Mouse (Mus musculus) MN1 (cell line): ENCODE results near the gene Cdh4.

Source experiments
- DNase-seq: peaks from one replicate; pipeline ENCODE4 v3.0.0-alpha.2; 2016; ENCODE audit warnings: low spot score

The Cdh4 gene

DNA sequence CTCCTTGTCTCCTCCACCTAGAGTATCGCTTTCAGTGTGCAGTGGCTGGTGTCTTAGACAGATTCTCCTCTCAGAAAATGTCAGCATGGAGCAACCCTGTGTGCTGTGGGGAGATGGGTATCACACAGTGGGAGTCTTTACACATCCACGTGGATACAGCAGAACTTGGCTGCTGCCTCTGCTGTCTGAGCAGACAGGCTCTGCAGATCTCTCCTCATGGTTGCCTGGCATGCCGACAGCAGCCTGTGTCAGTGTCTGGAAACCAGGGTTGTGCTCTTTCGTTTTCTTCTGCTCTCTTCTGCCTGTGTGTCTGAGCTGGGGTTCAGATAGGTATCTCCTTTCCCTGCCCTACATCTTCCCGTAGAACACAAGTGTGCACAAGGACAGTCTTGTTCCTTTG is 237.6 kb downstream of the Cdh4 start:
- DNase-seq, result no peak

GRCm38 (mm10) chr2:179681386-179681785 is 239.2 kb downstream of the Cdh4 start:
- DNase-seq, result no peak

- DNase-seq, result no peak
Observed at GRCm38 (mm10) chr2:179687243-179687681, 245.0 kb downstream of the Cdh4 start.

DNA sequence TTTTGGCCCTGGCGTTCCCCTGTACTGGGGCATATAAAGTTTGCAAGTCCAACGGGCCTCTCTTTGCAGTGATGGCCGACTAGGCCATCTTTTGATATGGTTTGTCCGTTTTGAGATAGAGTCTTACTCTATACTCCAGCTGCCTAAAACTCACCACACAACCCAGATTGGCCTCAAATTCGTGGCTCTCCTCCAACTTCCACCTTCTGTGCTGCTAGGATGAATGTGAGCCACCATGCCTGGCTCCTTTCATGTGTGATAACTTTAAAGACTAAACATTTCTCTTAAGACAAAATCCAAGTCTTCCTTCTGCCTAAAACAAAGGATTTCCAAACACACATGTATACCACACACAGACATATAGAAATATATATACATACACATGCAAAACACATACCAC is 246.7 kb downstream of the Cdh4 start:
- DNase-seq, result no peak

GRCm38 (mm10) chr2:179689761-179690160 is 247.5 kb downstream of the Cdh4 start:
- DNase-seq, result no peak

- DNase-seq, result no peak
Observed at GRCm38 (mm10) chr2:179690571-179690970, 248.3 kb downstream of the Cdh4 start.

- no peak for DNase-seq
Observed at GRCm38 (mm10) chr2:179694936-179695335, 252.7 kb downstream of the Cdh4 start.

DNA sequence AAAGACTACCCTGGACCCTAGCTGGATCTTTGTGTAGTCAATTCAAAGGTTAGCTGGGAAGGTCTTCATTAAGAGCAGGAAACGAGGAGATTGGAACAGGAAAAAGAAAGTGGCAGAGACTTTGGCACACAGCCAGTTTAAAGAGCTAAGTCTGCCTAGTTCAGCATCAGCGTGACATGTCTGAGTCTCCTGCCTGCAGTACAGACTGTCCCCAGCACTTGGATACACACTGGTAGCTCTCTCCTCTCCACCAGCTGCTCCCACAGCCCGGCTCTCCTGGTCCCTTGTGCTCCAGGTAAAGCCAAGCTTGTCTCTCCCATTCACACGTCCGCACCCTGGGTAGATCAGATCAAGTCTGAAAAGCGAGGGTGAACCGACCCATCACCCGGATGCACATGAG is 255.4 kb downstream of the Cdh4 start:
- DNase-seq, result no peak

- DNase-seq, result no peak
Observed at GRCm38 (mm10) chr2:179698196-179698985, 256.2 kb downstream of the Cdh4 start.

GRCm38 (mm10) chr2:179705043-179705442 is 262.8 kb downstream of the Cdh4 start:
- DNase-seq, result no peak

DNA sequence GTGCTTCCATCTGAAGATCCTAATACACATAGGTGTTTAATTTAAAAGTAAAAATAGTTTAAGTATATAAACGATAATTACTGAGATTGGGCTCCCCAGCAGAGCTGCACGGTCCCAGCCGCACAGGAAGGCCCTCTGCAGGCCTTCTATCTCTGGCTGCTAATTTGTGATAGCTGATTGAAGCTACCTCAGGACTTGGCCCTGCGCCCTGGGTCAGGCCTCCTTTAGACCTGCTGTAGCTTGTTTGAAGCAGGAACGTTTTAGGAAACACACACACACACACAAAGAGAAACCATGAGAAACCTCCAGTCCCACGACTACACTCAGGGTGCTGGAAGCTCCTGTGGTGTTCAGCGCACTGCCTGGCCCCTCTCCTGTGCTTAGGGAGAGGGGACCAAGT is 263.2 kb downstream of the Cdh4 start:
- no peak for DNase-seq

DNA sequence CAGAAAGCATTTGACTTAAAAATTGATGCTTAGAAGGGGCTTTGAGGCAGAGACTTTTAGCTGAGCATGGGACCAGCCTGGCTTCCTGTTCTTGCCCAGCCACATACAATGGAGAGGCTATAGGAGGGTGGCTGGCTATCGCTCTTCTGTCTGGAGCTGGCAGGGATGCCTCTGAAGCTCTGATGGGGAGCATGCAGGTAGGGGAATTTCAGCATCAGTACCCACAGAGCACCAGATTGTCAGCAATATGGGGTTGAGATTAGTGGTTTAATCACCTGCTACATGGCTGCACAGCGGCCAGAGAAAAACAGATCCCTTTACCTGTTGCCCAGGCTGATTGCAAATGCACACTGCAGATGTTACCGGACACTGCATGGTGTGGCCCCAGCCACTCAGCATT is 264.4 kb downstream of the Cdh4 start:
- no peak for DNase-seq

DNA sequence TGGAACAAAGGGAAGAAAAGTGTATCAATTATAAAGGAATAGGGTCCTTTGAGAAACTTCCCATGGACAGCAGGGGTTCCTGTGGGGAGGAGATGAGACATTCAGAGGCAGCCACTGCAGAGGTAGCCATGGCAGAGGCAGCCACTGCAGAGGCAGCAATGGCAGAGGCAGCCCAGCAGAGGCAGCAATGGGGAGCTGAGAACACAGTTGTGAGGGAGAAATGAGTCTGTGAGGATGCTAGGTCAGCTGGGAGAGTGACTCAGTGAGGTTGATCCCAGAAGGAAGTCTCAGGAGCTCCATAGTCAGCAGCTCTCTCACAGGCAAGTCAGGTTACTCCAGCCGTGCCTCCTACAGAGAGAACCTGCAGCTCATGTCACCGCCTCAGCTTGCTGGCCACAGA is 266.9 kb downstream of the Cdh4 start:
- no peak for DNase-seq

- no peak for DNase-seq
Observed at GRCm38 (mm10) chr2:179712690-179713089, 270.5 kb downstream of the Cdh4 start.

DNA sequence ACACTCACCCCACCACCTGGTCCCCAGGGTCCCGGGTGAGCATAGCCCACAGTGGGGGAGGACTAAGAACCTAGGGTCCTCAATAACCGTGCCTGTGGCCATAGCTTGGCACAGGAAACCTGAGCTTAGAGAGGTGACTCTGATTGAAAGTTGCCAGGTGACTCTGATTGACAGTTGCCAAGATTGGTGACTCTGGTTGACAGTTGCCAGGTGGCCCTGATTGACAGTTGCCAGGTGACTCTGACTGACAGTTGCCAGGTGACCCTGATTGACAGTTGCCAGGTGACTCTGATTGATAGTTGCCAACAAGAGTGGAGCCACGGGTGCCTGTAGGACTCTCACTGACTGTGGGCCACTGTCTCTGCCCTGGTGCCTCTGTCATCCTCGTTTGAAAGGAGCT is 271.1 kb downstream of the Cdh4 start:
- DNase-seq, result no peak

- no peak for DNase-seq
Observed at GRCm38 (mm10) chr2:179714145-179714544, 271.9 kb downstream of the Cdh4 start.

DNA sequence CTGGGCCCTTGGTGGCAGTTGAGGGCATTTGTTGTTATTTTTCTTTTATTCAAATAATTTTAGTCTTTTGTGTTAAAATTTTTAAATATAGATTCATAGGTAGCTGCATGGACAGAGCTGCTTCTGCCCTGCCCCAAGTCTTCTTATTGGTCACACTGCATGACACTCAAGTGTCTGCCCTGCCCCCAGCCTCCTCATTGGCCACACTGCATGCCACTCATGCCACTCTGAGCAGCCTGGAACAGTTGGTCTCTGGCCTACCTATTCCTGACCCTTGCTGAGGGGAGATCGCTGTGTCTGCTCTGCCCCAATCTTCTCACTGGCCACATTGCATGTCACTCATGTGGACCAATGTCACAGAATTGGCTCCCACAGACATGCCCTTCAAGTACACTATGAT is 273.1 kb downstream of the Cdh4 start:
- DNase-seq, result no peak

DNA sequence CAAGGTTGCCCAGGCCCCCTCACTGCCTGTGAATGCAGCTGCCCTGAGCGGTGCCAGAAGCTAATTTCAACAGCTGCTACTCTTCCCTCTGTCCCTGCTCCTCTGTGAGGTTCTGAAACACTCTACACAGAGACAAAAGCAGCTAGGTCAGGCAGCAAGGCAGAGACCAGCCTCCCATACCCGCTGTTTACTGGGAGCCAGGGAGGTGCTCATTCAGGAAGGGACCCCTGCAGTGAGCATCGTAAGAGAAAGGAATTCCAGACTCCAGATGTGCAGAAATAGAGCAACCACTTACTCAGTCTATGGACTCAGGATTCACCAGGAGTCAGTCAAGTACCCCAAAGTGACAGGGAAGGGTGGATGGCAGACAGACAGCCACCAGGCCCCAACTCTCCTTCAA is 278.1 kb downstream of the Cdh4 start:
- no peak for DNase-seq

DNA sequence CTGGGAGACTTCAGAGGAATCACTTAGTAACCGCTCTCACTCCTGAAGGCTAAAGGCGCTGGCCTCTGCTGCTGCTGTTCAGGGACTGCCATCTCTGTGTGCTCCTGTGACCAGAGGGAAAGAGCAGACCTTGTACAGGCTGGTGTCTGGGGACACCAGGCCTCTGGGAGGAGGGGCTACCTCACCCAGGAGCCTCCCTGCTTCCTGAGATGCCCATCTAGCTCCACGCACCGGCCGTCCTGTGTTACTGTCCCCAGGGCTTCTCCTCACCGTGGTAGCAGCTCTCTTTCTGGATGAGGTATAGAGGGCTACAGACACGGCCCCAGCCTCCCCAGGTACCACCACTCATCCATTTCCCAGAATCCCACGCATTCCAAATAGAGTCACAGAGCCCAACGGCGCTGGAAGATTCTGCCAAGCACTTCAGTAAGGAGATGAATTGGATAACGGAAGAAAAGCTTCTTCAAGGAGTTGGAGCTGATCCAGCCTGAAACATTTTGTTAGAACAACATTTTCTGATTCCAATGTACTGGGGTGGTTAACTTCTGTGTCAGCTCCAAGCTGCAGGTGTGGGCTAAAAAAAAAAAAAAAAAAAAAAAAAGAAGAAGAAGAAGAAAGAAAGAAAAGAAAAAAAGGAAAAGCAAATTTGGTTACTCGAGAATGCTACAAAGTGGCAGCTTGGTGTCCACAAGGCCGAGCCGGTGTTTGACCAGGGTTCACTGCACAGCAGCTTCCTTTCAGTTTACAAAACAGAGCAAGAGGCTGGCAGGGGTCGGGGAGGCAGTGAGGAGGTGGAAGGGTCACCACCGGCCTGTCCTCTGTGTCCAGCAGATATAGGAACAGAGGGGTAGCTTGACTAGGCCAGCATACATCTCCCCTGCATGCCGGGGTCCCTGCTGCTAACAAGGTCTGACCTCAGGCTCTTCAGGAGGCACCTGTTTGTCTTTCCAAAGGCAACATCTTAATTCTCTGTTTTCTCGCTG is 279.6 kb downstream of the Cdh4 start:
- DNase-seq, result no peak

DNA sequence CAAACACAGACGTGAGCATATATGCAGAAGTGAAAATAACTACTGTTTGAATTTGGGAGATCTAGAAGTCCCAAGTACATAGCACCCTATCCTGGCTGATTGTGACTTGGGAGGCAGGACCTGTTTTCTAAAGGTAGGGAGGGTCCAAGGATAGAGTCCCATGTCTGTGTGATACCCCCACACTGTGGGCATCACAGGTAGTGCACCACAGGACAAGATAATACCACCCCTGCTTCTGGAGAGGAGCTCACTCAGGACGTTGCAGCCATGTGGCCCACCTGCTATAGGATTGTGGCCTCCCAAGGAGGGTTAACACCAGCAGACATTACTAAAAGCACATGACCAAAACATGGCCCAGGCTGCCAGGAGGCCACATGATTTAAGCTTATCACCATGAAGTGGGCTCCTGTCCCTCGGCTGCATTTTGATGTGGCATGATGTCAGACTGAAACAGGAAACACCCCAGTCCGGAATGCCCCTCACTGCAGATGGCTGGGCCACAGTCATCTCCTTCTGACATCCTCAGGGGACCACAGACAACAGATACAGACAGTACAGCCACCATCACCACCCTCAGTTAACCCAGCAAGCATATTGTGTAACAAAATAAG is 280.6 kb downstream of the Cdh4 start:
- peak; percentile 18 for DNase-seq

- peak; percentile 47 for DNase-seq
Observed at GRCm38 (mm10) chr2:179723401-179723800, 281.2 kb downstream of the Cdh4 start.

DNA sequence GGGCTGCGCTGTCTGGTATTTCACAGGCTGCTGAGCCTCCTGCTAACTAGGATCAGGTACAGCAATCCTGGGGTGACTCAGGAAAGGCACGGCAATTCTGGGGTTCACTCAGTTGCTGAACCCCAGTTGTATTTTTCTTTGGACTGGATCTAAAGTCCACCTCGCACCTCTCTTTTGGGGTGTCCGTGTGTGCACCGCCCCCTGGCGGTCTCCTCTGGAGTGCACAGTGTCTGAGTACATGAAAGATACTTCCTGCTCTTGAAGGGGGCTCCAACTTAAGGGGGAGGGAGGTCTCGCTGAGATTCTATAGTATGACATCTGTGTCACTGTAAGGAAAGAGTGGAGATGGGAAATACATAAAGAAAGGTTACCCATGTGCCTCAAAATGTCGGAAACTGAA is 286.8 kb downstream of the Cdh4 start:
- no peak for DNase-seq

DNA sequence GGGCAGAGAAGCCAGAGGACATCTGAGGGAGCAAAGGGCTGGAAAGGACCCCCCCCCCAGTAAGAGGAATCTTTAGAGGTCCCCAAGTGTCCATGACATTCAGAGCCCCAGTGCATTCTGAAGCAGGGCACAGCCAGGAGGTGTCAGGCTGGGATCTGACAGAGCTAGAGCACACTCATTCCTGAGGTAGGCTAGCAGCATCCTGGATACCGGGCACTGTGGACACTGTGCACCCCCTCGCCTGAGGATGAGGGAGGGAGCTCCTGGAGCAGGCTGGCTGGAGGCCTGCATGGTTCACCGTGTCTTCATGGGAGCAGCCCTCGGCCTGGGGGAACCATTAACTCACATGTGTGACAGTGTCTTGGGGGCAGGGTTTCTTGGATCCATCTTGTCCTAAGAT is 287.6 kb downstream of the Cdh4 start:
- no peak for DNase-seq
